Mouse (Mus musculus) hindbrain, embryonic 13.5 days (tissue): ENCODE results near the gene Arhgap45. TPM values are rescaled to one million over a fixed set of nuclear protein-coding genes. Genes with fewer than 3 reads are reported as not detected.

ENCODE experiments used
- ATAC-seq: fragments of 200-750 bp; cut with Nextera tagmentation; 2 replicates; pipeline ENCODE4 v1.8.0; 2017; ENCODE audit warnings: moderate TSS enrichment; ENCODE audit not compliant: low FRiP score
- H3K27ac ChIP-seq: fragments of 300-500 bp; sonication (generic); 2 replicates; pipeline ENCODE4 v1.5.1; 2015; ENCODE audit warnings: inconsistent platforms, mild to moderate bottlenecking, moderate library complexity
- H3K27me3 ChIP-seq: fragments of 300-500 bp; sonication (generic); 2 replicates; pipeline ENCODE4 v1.6.1; 2015; ENCODE audit warnings: mild to moderate bottlenecking, inconsistent platforms
- H3K36me3 ChIP-seq: fragments of 300-500 bp; sonication (generic); 2 replicates; pipeline ENCODE4 v1.6.1; 2015; ENCODE audit warnings: mild to moderate bottlenecking, inconsistent platforms
- H3K4me1 ChIP-seq: fragments of 300-500 bp; sonication (generic); replicated peaks from 2 replicates; pipeline ENCODE4 v1.6.1; 2015; ENCODE audit warnings: inconsistent platforms
- H3K4me2 ChIP-seq: fragments of 300-500 bp; sonication (generic); 2 replicates; pipeline ENCODE4 v1.6.1; 2015; ENCODE audit warnings: inconsistent platforms, mild to moderate bottlenecking, moderate library complexity
- H3K4me3 ChIP-seq: fragments of 300-500 bp; sonication (generic); 2 replicates; pipeline ENCODE4 v1.5.1; 2015; ENCODE audit warnings: mild to moderate bottlenecking, inconsistent platforms
- H3K9ac ChIP-seq: fragments of 300-500 bp; sonication (generic); 2 replicates; pipeline ENCODE4 v1.6.1; 2015; ENCODE audit warnings: mild to moderate bottlenecking, inconsistent platforms
- H3K9me3 ChIP-seq: fragments of 300-500 bp; sonication (generic); 2 replicates; pipeline ENCODE4 v1.6.1; 2016; ENCODE audit warnings: inconsistent platforms
- WGBS: fragments of 180-500 bp; shearing (Covaris S2); methylation state at CpG from one replicate; pipeline ENCODE4 v1.1.7; 2015; 5-methylcytosine and 5-hydroxymethylcytosine counted together
- polyA plus RNA-seq: library from polyadenylated mRNA; unstranded; fragments of >200 nt; fragmentation: Nextera tagmentation; extraction: Ambion mirVana; gene quantifications from 2 replicates; pipeline ENCODE4 v1.2.1, GENCODE M21; 2015

Arhgap45 gene
- polyA plus RNA-seq, 1 experiment from 2014 or later = 2.8 TPM

- WGBS = 65% methylated on average over 9 of the region's 9 CpGs
- no peak overlapping the region for H3K4me3 ChIP-seq
- peak overlapping the region; percentile 20; the same call in 1 of the 2 replicates for H3K9ac ChIP-seq
- H3K27ac ChIP-seq = peak overlapping the region; percentile 14
- H3K4me2 ChIP-seq = no peak overlapping the region
- no peaks in the 10 kb centered on the region for H3K9me3 ChIP-seq
- H3K27me3 ChIP-seq = no peaks in the 10 kb centered on the region
- H3K36me3 ChIP-seq = peaks cover 21% of the 10 kb centered on the region
- ATAC-seq = no peak
- peaks cover 22% of the 10 kb centered on the region for H3K4me1 ChIP-seq
Observed at GRCm38 (mm10) chr10:80070837-80071515, 54.5 kb downstream of the Arhgap45 start.

DNA sequence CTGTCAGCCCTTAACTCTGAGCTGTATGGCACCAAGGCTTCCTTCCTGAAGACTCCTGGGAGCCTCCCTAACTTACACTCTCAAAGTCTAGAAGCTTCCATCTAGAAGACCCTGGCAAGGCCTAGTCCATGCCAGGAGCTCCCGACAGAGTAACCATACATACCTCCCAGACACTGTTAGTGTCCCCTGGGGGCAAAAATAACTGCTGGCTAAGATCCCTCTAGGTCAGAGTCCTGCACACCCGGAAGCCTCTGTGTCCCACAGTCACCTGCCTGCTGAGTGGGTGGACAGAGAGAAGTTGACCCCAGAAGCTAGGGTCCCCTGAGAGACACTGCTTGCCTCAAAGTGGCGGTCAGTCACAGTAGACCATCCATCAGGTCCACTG lies 55.1 kb downstream of the Arhgap45 start:
- H3K4me3 ChIP-seq = no peak overlapping the region
- no peaks in the 10 kb centered on the region for H3K9me3 ChIP-seq
- no peak overlapping the region for H3K4me2 ChIP-seq
- no peaks in the 10 kb centered on the region for H3K27me3 ChIP-seq
- WGBS = 82% methylated on average over 3 of the region's 3 CpGs
- H3K36me3 ChIP-seq = peaks cover 19% of the 10 kb centered on the region
- H3K4me1 ChIP-seq = peaks cover 22% of the 10 kb centered on the region
- H3K27ac ChIP-seq = peak overlapping the region; percentile 14; the same call in 1 of the 2 replicates
- no peak for ATAC-seq
- H3K9ac ChIP-seq = peak overlapping the region; percentile 20; the same call in 1 of the 2 replicates

- Histone ChIP-seq H3K4me3 (no peak overlapping the region), H3K27ac (no peak overlapping the region), H3K27me3 (no peaks in the 10 kb centered on the region), H3K4me2 (no peak overlapping the region), H3K4me1 (peaks cover 22% of the 10 kb centered on the region), H3K9me3 (no peaks in the 10 kb centered on the region), H3K9ac (0 out of 2 replicates have a peak overlapping the region, but pooled peaks have one; percentile 35), H3K36me3 (peaks cover 13% of the 10 kb centered on the region)
- 82% methylated on average over 20 of the region's 20 CpGs for WGBS
- ATAC-seq = no peak
Observed at GRCm38 (mm10) chr10:80072623-80073489, 56.4 kb downstream of the Arhgap45 start.

GRCm38 (mm10) chr10:80074813-80075601 lies 58.6 kb downstream of the Arhgap45 start:
- peaks cover 22% of the 10 kb centered on the region for H3K4me1 ChIP-seq
- H3K9ac ChIP-seq = peak overlapping the region; percentile 40
- H3K36me3 ChIP-seq = peaks cover 30% of the 10 kb centered on the region
- ATAC-seq = no peak
- H3K9me3 ChIP-seq = no peaks in the 10 kb centered on the region
- WGBS = 24% methylated on average over 25 of the region's 28 CpGs
- H3K27ac ChIP-seq = no peak overlapping the region
- no peak overlapping the region for H3K4me3 ChIP-seq
- H3K27me3 ChIP-seq = no peaks in the 10 kb centered on the region
- H3K4me2 ChIP-seq = peak overlapping the region; percentile 34

DNA sequence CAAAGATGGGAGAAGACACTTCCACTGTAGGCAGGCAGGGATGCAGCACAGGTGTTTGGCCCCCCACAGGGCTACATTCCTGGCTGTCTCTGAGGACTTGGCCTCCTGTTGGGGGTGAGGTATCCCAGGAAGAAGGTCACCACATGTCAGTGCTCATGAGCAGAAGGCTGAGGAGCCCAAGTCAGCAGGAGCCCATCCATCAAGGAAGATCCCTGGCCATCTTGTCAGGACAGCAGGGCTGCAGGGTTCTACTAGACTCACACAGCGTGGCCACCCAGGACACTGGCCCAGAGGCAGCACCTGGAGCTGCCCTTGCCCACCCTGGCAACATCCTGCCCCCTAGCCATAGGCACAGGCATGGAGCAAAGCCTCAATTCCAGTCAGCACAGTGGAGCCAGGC lies 59.5 kb downstream of the Arhgap45 start:
- no peak for ATAC-seq
- Histone ChIP-seq H3K4me3 (no peak overlapping the region), H3K9ac (no peak overlapping the region), H3K9me3 (no peaks in the 10 kb centered on the region), H3K4me1 (peaks cover 18% of the 10 kb centered on the region), H3K27ac (no peak overlapping the region), H3K4me2 (no peak overlapping the region), H3K36me3 (peaks cover 39% of the 10 kb centered on the region), H3K27me3 (no peaks in the 10 kb centered on the region)
- WGBS = 48% methylated on average over 1 of the region's 1 CpGs

GRCm38 (mm10) chr10:80076386-80076785 lies 59.9 kb downstream of the Arhgap45 start:
- H3K4me2 ChIP-seq = no peak overlapping the region
- peaks cover 15% of the 10 kb centered on the region for H3K4me1 ChIP-seq
- no peak overlapping the region for H3K9ac ChIP-seq
- 97% methylated on average over 4 of the region's 4 CpGs for WGBS
- H3K27ac ChIP-seq = no peak overlapping the region
- H3K36me3 ChIP-seq = peaks cover 44% of the 10 kb centered on the region
- H3K27me3 ChIP-seq = no peaks in the 10 kb centered on the region
- ATAC-seq = no peak
- H3K9me3 ChIP-seq = no peaks in the 10 kb centered on the region
- no peak overlapping the region for H3K4me3 ChIP-seq

DNA sequence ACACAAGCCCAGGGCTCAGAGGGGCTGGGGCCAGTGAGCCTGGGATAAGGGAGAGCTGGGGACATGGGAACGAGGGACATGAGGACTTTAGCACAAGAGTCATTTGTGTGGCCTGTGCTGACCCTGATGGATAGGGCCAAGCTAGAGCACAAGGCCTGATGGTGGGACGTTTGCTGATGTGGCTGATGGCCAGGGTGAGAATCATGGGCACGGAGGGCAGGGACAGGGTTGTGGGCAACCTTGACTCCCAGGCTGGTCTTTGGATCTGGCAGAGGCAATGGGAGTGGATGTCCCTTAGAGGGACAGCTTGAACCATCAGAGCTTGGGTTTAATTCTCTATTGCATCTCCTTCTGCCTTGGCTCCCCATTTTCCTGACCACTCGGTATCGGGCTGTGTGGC lies 60.9 kb downstream of the Arhgap45 start:
- Histone ChIP-seq H3K4me2 (no peak overlapping the region), H3K9ac (no peak overlapping the region), H3K27ac (no peak overlapping the region), H3K4me3 (no peak overlapping the region), H3K9me3 (no peaks in the 10 kb centered on the region), H3K36me3 (peaks cover 46% of the 10 kb centered on the region), H3K4me1 (peaks cover 11% of the 10 kb centered on the region), H3K27me3 (no peaks in the 10 kb centered on the region)
- WGBS = 94% methylated on average over 5 of the region's 5 CpGs
- ATAC-seq = no peak

DNA sequence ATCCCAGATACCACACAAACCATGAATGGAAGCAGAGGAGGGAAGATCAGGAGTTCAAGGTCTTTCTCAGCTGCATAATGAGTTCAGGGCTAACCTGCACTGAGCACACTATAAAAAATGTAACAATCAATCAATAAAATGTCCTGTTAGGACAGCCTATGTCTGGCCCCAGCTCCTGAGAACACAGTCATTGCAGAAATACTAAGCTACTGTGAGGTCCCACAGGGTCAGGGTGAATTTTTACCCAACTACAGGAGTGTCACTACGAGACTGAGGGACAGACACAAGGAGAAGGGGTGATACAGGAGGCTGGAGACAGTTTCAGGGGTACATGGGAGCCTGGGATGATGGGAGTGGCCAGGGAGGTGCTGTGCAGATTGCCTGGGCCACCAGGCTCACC lies 61.9 kb downstream of the Arhgap45 start:
- Histone ChIP-seq H3K4me1 (peaks cover 11% of the 10 kb centered on the region), H3K9ac (no peak overlapping the region), H3K27ac (no peak overlapping the region), H3K27me3 (no peaks in the 10 kb centered on the region), H3K36me3 (peaks cover 55% of the 10 kb centered on the region), H3K9me3 (no peaks in the 10 kb centered on the region), H3K4me3 (no peak overlapping the region), H3K4me2 (no peak overlapping the region)
- 92% methylated on average over 1 of the region's 1 CpGs for WGBS
- ATAC-seq = no peak

DNA sequence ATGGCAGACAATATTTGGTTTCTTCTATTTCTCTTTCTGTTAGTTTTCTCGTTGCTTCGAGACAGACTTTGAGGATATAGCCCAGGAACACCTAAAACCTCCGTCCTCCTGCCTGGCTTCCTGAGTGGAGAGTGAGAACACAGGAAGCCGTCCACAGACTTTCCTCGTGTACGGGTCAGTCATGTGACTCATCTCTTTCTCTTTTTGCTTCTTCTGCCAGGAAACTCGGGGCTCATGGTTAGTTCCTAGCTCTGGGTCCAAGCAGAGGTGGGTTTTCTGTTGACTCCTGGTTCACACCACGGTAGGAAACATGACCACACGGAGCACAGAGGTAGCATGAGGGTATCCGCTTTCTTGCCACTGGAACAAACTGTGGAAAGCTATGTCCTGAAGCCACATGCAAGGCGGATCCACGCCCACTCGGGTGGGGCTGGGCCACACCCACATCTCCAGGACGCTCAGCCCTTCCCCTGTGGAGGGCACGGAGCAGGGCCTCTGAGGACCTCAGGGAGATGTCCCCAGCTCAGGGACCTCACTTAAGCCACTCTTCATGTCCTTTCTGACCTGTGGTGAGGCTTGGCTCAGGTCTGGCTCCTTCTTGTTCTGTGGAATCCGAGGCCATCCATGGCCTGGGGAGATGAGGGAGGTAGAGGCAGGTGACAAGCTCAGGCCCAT lies 64.1 kb downstream of the Arhgap45 start:
- Histone ChIP-seq H3K9ac (no peak overlapping the region), H3K4me3 (no peak overlapping the region), H3K27me3 (no peaks in the 10 kb centered on the region), H3K27ac (no peak overlapping the region), H3K36me3 (peaks cover 76% of the 10 kb centered on the region), H3K9me3 (no peaks in the 10 kb centered on the region), H3K4me2 (no peak overlapping the region), H3K4me1 (peaks cover 4% of the 10 kb centered on the region; the same call in 1 of the 2 replicates)
- ATAC-seq = no peak
- 87% methylated on average over 16 of the region's 16 CpGs for WGBS
